Mouse (Mus musculus) stomach, embryonic 14.5 days (tissue): ENCODE data around the gene Nr1h2. TPM values are rescaled to one million over a fixed set of nuclear protein-coding genes. Genes with fewer than 3 reads are reported as not detected.

Experiments
- ATAC-seq: fragments of 200-750 bp; cut with Nextera tagmentation; 2 replicates; pipeline ENCODE4 v1.8.0; 2017; ENCODE audit warnings: low read depth, moderate TSS enrichment; ENCODE audit not compliant: insufficient number of reproducible peaks, insufficient read depth, low FRiP score
- H3K27ac ChIP-seq: fragments of 300-500 bp; sonication (generic); 2 replicates; pipeline ENCODE4 v1.5.1; 2014; ENCODE audit warnings: mild to moderate bottlenecking, low read length, moderate library complexity, mixed read lengths
- H3K27me3 ChIP-seq: fragments of 300-500 bp; sonication (generic); 2 replicates; pipeline ENCODE4 v1.6.1; 2014; ENCODE audit warnings: low read length, control low read depth, mixed read lengths; ENCODE audit not compliant: control insufficient read depth, insufficient read depth
- H3K36me3 ChIP-seq: fragments of 300-500 bp; sonication (generic); 2 replicates; pipeline ENCODE4 v1.6.1; 2014; ENCODE audit warnings: mild to moderate bottlenecking, control low read depth, low read length, moderate library complexity, mixed read lengths; ENCODE audit not compliant: control insufficient read depth, insufficient read depth
- H3K4me1 ChIP-seq: fragments of 300-500 bp; sonication (generic); 2 replicates; pipeline ENCODE4 v1.6.1; 2014; ENCODE audit warnings: low read length, control low read depth, mixed read lengths; ENCODE audit not compliant: control insufficient read depth, insufficient read depth
- H3K4me2 ChIP-seq: fragments of 300-500 bp; sonication (generic); replicated peaks from 2 replicates; pipeline ENCODE4 v1.6.1; 2014; ENCODE audit warnings: low read depth, low read length, control low read depth
- H3K4me3 ChIP-seq: fragments of 300-500 bp; sonication (generic); 2 replicates; pipeline ENCODE4 v1.5.1; 2014; ENCODE audit warnings: low read depth, low read length, control low read depth
- H3K9ac ChIP-seq: fragments of 300-500 bp; sonication (generic); replicated peaks from 2 replicates; pipeline ENCODE4 v1.6.1; 2014; ENCODE audit warnings: low read depth, mild to moderate bottlenecking, control low read depth, low read length, moderate library complexity, mixed read lengths
- H3K9me3 ChIP-seq: fragments of 300-500 bp; sonication (generic); 2 replicates; pipeline ENCODE4 v1.6.1; 2016; ENCODE audit warnings: low read depth, low read length, control low read depth; ENCODE audit not compliant: control insufficient read depth
- WGBS: fragments of 180-500 bp; shearing (Covaris S2); extraction: QIAGEN DNeasy Blood & Tissue Kit; methylation state at CpG from one replicate; pipeline ENCODE4 v1.1.7; 2014; 5-methylcytosine and 5-hydroxymethylcytosine counted together
- polyA plus RNA-seq: library from polyadenylated mRNA; unstranded; fragments of >200 nt; fragmentation: Nextera tagmentation; extraction: Ambion mirVana; gene quantifications from 2 replicates; pipeline ENCODE4 v1.2.1, GENCODE M21; 2014

Gene Nr1h2
- polyA plus RNA-seq, 1 experiment from 2014 or later: 66.7 TPM

- H3K9me3 ChIP-seq: no peaks in the 10 kb centered on the region
- H3K36me3 ChIP-seq: no peaks in the 10 kb centered on the region
- 79% methylated on average over 1 of the region's 1 CpGs for WGBS
- no peak overlapping the region for H3K9ac ChIP-seq
- H3K27me3 ChIP-seq: peaks cover 16% of the 10 kb centered on the region; the same call in 1 of the 2 replicates
- no peak overlapping the region for H3K27ac ChIP-seq
- 0 out of 2 replicates have a peak, but pooled peaks cover 3% of the 10 kb centered on the region for H3K4me1 ChIP-seq
- H3K4me3 ChIP-seq: no peak overlapping the region
- no peak overlapping the region for H3K4me2 ChIP-seq
- ATAC-seq: no peak
Measured at GRCm38 (mm10) chr7:44583146-44583545, 29.4 kb upstream of the Nr1h2 start.

- WGBS: 66% methylated on average over 5 of the region's 5 CpGs
- no peak overlapping the region for H3K27ac ChIP-seq
- H3K4me3 ChIP-seq: no peak overlapping the region
- no peaks in the 10 kb centered on the region for H3K9me3 ChIP-seq
- ATAC-seq: no peak
- no peak overlapping the region for H3K4me2 ChIP-seq
- no peak overlapping the region for H3K9ac ChIP-seq
- H3K27me3 ChIP-seq: 0 out of 2 replicates have a peak, but pooled peaks cover 14% of the 10 kb centered on the region
- H3K4me1 ChIP-seq: 0 out of 2 replicates have a peak, but pooled peaks cover 3% of the 10 kb centered on the region
- no peaks in the 10 kb centered on the region for H3K36me3 ChIP-seq
Measured at GRCm38 (mm10) chr7:44582709-44583108, 29.0 kb upstream of the Nr1h2 start.

GRCm38 (mm10) chr7:44581637-44582036, 27.9 kb upstream of the Nr1h2 start:
- 0 out of 2 replicates have a peak, but pooled peaks cover 14% of the 10 kb centered on the region for H3K27me3 ChIP-seq
- no peak overlapping the region for H3K4me2 ChIP-seq
- WGBS: 72% methylated on average over 6 of the region's 6 CpGs
- H3K9me3 ChIP-seq: no peaks in the 10 kb centered on the region
- no peaks in the 10 kb centered on the region for H3K36me3 ChIP-seq
- no peak for ATAC-seq
- 0 out of 2 replicates have a peak, but pooled peaks cover 2% of the 10 kb centered on the region for H3K4me1 ChIP-seq
- no peak overlapping the region for H3K4me3 ChIP-seq
- H3K27ac ChIP-seq: no peak overlapping the region
- no peak overlapping the region for H3K9ac ChIP-seq

- no peaks in the 10 kb centered on the region for H3K4me1 ChIP-seq
- no peaks in the 10 kb centered on the region for H3K9me3 ChIP-seq
- WGBS: 37% methylated on average over 5 of the region's 5 CpGs
- no peak for ATAC-seq
- no peak overlapping the region for H3K27ac ChIP-seq
- no peak overlapping the region for H3K4me3 ChIP-seq
- no peaks in the 10 kb centered on the region for H3K27me3 ChIP-seq
- H3K4me2 ChIP-seq: no peak overlapping the region
- no peak overlapping the region for H3K9ac ChIP-seq
- no peaks in the 10 kb centered on the region for H3K36me3 ChIP-seq
Measured at GRCm38 (mm10) chr7:44576333-44576844, 22.6 kb upstream of the Nr1h2 start.

GRCm38 (mm10) chr7:44572956-44573484, 19.3 kb upstream of the Nr1h2 start:
- Histone ChIP-seq H3K27me3 (no peaks in the 10 kb centered on the region), H3K4me1 (no peaks in the 10 kb centered on the region), H3K27ac (no peak overlapping the region), H3K4me3 (no peak overlapping the region), H3K9me3 (no peaks in the 10 kb centered on the region), H3K36me3 (no peaks in the 10 kb centered on the region), H3K4me2 (no peak overlapping the region), H3K9ac (no peak overlapping the region)
- no peak for ATAC-seq
- 71% methylated on average over 5 of the region's 5 CpGs for WGBS

GRCm38 (mm10) chr7:44572213-44572701, 18.5 kb upstream of the Nr1h2 start, which contains the start of gene Napsa:
Napsa (plus strand) TSS chr7:44572380.
- no peak within 1 kb of the TSS for H3K4me2 ChIP-seq
- H3K9me3 ChIP-seq: no peaks in the 10 kb centered on the region
- 50% methylated on average over 7 of the region's 7 CpGs for WGBS
- H3K4me3 ChIP-seq: no peak within 1 kb of the TSS
- H3K4me1 ChIP-seq: no peaks in the 10 kb centered on the region
- H3K9ac ChIP-seq: no peak within 1 kb of the TSS
- no peaks in the 10 kb centered on the region for H3K36me3 ChIP-seq
- H3K27me3 ChIP-seq: no peaks in the 10 kb centered on the region
- H3K27ac ChIP-seq: no peak within 1 kb of the TSS
- ATAC-seq: no peak

GRCm38 (mm10) chr7:44571811-44572210, 18.1 kb upstream of the Nr1h2 start:
- Histone ChIP-seq H3K4me1 (no peaks in the 10 kb centered on the region), H3K27ac (no peak overlapping the region), H3K27me3 (no peaks in the 10 kb centered on the region), H3K36me3 (no peaks in the 10 kb centered on the region), H3K4me3 (no peak overlapping the region), H3K9me3 (no peaks in the 10 kb centered on the region), H3K4me2 (no peak overlapping the region), H3K9ac (no peak overlapping the region)
- 73% methylated on average over 4 of the region's 4 CpGs for WGBS
- ATAC-seq: no peak

- 78% methylated on average over 6 of the region's 6 CpGs for WGBS
- H3K4me1 ChIP-seq: no peaks in the 10 kb centered on the region
- H3K9ac ChIP-seq: no peak overlapping the region
- H3K4me2 ChIP-seq: no peak overlapping the region
- no peak for ATAC-seq
- H3K27me3 ChIP-seq: no peaks in the 10 kb centered on the region
- H3K36me3 ChIP-seq: no peaks in the 10 kb centered on the region
- no peaks in the 10 kb centered on the region for H3K9me3 ChIP-seq
- H3K4me3 ChIP-seq: no peak overlapping the region
- no peak overlapping the region for H3K27ac ChIP-seq
Measured at GRCm38 (mm10) chr7:44570989-44571388, 17.2 kb upstream of the Nr1h2 start.

GRCm38 (mm10) chr7:44568803-44569202, 15.1 kb upstream of the Nr1h2 start:
- Histone ChIP-seq H3K36me3 (no peaks in the 10 kb centered on the region), H3K4me2 (no peak overlapping the region), H3K4me3 (no peak overlapping the region), H3K9me3 (no peaks in the 10 kb centered on the region), H3K4me1 (no peaks in the 10 kb centered on the region), H3K9ac (no peak overlapping the region), H3K27me3 (no peaks in the 10 kb centered on the region), H3K27ac (no peak overlapping the region)
- ATAC-seq: no peak
- WGBS: 59% methylated on average over 9 of the region's 9 CpGs
